Mouse (Mus musculus): Measurements from ENCODE around the gene Elfn1. TPM values are rescaled to one million over a fixed set of nuclear protein-coding genes. Genes with fewer than 3 reads are reported as not detected.

The Elfn1 gene
- polyA plus RNA-seq, 1 experiment, result 0.11 TPM

DNA sequence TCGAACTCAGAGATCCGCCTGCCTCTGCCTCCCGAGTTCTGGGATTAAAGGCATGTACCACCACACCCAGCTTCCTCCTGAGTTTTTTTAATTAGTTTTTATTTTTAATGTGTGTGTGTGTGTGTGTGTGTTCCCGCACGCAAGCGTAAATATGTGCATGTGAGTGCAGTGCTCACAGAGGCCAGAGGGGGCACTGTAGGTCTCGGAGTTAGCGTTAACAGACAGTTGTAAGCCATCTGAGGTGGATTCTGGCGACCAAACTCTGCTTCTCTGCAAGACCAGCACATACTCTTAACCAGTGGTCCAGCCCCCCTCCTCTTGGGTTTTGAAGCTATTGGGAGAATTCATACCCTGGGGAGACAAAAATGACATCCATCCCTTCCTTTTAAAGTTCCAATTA lies 26.6 kb upstream of the Elfn1 start:
- H3K4me3 ChIP-seq (ENCODE audit: low read depth, low read length), result no peak overlapping the region

DNA sequence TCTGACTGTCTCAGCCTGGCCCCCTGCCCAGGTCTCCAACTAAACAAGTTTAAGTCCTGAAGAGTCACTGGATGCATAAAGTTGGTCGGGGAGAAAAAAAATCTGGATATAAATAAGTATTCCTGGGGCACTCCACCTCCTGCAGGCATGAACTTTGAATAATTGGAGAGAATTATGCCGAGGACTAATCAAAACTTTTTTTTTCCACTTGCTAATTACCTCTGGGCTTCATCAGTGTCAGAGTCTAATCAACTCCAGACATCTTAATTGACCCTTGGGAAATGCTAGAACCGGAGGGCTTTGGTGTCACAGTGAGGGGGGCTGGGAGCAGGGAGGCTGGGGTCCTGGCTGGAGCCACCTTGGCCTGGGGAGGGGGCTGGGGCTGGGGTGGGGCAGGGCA lies 19.1 kb upstream of the Elfn1 start:
- no peak overlapping the region for H3K4me3 ChIP-seq (ENCODE audit: low read depth, low read length)
- no peaks in the 10 kb centered on the region for H3K4me1 ChIP-seq (ENCODE audit: control insufficient read depth, insufficient read depth, insufficient read length, low read length)
- 28% methylated on average over 3 of the region's 3 CpGs for WGBS
- no peak overlapping the region for H3K27ac ChIP-seq (ENCODE audit: insufficient read depth, low read depth, low read length)
- TF ChIP-seq CTCF (IDR thresholded peaks at IDR 0.05; ENCODE audit: extremely low read depth, insufficient read length, insufficient replicate concordance, low read depth, low read length), result no peak
- TF ChIP-seq POLR2A (IDR thresholded peaks at IDR 0.05; ENCODE audit: low read depth, low read length), result no peak
- no peaks in the 10 kb centered on the region for H3K36me3 ChIP-seq (ENCODE audit: control insufficient read depth, insufficient read depth, low read length)
- H3K27me3 ChIP-seq (ENCODE audit: control insufficient read depth, insufficient read depth, low read length), result no peaks in the 10 kb centered on the region

More for the DNA sequence above, 26.6 kb upstream of the Elfn1 start:
- no peaks in the 10 kb centered on the region for H3K27me3 ChIP-seq (ENCODE audit: control insufficient read depth, insufficient read depth, low read length)
- no peak overlapping the region for H3K27ac ChIP-seq (ENCODE audit: insufficient read depth, low read depth, low read length)
- H3K4me1 ChIP-seq (ENCODE audit: control insufficient read depth, insufficient read depth, insufficient read length, low read length), result no peaks in the 10 kb centered on the region
- WGBS, result 93% methylated on average over 9 of the region's 9 CpGs
- no peak for TF ChIP-seq POLR2A (IDR thresholded peaks at IDR 0.05; ENCODE audit: low read depth, low read length)
- no peak for TF ChIP-seq CTCF (IDR thresholded peaks at IDR 0.05; ENCODE audit: extremely low read depth, insufficient read length, insufficient replicate concordance, low read depth, low read length)
- no peaks in the 10 kb centered on the region for H3K36me3 ChIP-seq (ENCODE audit: control insufficient read depth, insufficient read depth, low read length)

DNA sequence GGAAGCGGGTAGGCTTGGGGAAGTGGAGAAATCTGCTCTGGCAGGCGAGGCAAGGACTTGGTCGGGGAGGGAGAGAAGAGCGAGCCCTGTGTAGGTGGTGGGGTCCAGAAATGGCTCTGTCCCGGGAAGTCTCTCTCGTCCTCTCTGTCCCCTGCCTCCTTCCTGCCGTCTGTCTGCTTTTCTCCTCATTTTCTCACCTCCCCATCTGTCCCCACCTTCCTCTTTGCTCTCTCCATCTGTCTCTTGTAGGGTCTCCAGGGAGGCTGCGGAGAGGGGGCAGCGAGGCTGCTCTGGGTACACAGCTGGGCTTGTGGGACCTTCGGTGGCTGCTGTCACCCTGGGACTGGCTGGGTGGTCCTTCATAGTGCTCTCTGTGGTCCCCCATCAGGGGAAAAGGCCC lies 18.4 kb upstream of the Elfn1 start:
- no peak overlapping the region for H3K27ac ChIP-seq (ENCODE audit: insufficient read depth, low read depth, low read length)
- no peaks in the 10 kb centered on the region for H3K4me1 ChIP-seq (ENCODE audit: control insufficient read depth, insufficient read depth, insufficient read length, low read length)
- H3K4me3 ChIP-seq (ENCODE audit: low read depth, low read length), result no peak overlapping the region
- 57% methylated on average over 10 of the region's 10 CpGs for WGBS
- no peaks in the 10 kb centered on the region for H3K27me3 ChIP-seq (ENCODE audit: control insufficient read depth, insufficient read depth, low read length)
- H3K36me3 ChIP-seq (ENCODE audit: control insufficient read depth, insufficient read depth, low read length), result no peaks in the 10 kb centered on the region
- TF ChIP-seq POLR2A (IDR thresholded peaks at IDR 0.05; ENCODE audit: low read depth, low read length) (no peak), CTCF (IDR thresholded peaks at IDR 0.05; ENCODE audit: extremely low read depth, insufficient read length, insufficient replicate concordance, low read depth, low read length) (no peak)

DNA sequence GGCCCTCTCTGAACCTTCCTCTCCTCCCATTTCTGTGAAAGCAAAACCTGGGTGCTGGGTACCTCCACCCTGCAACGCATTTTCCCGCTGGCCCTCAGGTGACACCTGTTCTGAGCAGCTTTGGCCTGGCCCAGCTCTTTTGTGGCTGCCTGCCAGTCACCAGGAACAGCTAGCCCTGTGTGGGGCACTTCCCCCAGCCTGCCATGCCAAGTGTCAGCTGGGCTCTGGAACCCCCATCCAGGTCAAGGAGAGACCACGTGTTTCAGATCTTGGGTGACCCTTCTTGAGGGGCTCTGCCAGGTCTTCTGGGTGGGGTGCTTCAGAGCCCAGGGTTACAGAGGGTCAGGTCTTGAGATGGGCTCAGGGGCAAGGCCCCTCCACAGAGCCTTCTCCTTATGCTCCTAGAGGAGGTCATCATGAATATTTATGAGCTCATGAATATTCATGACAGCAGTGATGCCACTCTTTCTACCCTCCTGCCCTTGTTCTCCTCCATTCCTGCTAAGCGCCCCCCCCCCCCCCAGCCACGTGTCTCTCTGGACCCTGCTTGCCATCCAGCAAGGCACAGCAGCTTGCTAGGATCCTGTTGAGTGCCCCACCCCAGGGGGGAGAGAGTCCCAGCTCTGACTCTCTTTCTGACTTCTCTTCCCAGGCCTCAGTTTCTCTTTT lies 15.3 kb upstream of the Elfn1 start:
- TF ChIP-seq POLR2A (IDR thresholded peaks at IDR 0.05; ENCODE audit: low read depth, low read length) (no peak), CTCF (IDR thresholded peaks at IDR 0.05; ENCODE audit: extremely low read depth, insufficient read length, insufficient replicate concordance, low read depth, low read length) (no peak)
- no peaks in the 10 kb centered on the region for H3K27me3 ChIP-seq (ENCODE audit: control insufficient read depth, insufficient read depth, low read length)
- no peak overlapping the region for H3K4me3 ChIP-seq (ENCODE audit: low read depth, low read length)
- H3K27ac ChIP-seq (ENCODE audit: insufficient read depth, low read depth, low read length), result no peak overlapping the region
- 31% methylated on average over 5 of the region's 5 CpGs for WGBS
- no peaks in the 10 kb centered on the region for H3K4me1 ChIP-seq (ENCODE audit: control insufficient read depth, insufficient read depth, insufficient read length, low read length)
- H3K36me3 ChIP-seq (ENCODE audit: control insufficient read depth, insufficient read depth, low read length), result no peaks in the 10 kb centered on the region

DNA sequence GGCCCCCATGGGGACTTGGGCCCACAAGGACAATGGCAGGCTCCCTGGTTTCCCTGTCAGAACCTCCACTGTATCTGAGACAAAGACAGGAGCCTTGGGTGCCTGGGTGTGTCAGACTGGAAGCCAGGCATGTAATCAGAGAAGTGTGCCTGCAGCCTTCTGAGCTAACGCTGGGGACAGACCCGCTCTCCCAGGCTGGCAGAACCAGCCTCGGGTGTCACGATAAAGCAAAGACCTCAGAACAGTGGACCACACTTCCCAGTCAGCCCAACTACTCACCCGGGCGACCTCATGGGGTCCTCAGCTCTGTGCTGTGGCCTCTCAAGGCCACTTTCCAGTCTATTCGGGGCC lies 14.8 kb upstream of the Elfn1 start:
- Histone ChIP-seq H3K27ac (ENCODE audit: insufficient read depth, low read depth, low read length) (no peak overlapping the region), H3K4me1 (ENCODE audit: control insufficient read depth, insufficient read depth, insufficient read length, low read length) (no peaks in the 10 kb centered on the region), H3K36me3 (ENCODE audit: control insufficient read depth, insufficient read depth, low read length) (no peaks in the 10 kb centered on the region), H3K4me3 (ENCODE audit: low read depth, low read length) (no peak overlapping the region), H3K27me3 (ENCODE audit: control insufficient read depth, insufficient read depth, low read length) (no peaks in the 10 kb centered on the region)
- WGBS, result 49% methylated on average over 7 of the region's 7 CpGs
- no peak for TF ChIP-seq CTCF (IDR thresholded peaks at IDR 0.05; ENCODE audit: extremely low read depth, insufficient read length, insufficient replicate concordance, low read depth, low read length)
- no peak for TF ChIP-seq POLR2A (IDR thresholded peaks at IDR 0.05; ENCODE audit: low read depth, low read length)

DNA sequence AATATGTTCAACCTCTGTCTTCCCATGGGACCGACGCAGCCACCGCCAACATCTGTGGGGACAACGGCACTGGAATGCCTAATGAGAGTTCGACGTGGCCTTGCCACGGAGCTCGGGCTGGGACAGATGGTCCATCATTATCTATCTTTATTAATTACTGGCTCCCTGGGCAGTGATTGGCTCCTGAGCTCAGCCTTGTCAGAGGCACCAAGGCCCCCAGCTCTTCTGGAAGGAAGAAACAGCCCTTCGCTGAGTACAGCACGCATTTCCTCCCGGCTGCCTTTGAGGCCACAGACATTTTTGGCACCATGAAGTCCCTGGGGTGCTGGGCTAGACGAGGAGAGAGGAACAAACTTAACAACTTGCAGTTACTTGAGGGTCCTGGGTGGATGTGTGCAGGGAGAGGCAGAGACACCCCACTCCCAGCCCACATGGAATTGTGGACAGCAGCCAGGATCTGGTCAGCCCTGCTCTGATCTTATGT lies 13.7 kb upstream of the Elfn1 start:
- Histone ChIP-seq H3K36me3 (ENCODE audit: control insufficient read depth, insufficient read depth, low read length) (no peaks in the 10 kb centered on the region), H3K27ac (ENCODE audit: insufficient read depth, low read depth, low read length) (no peak overlapping the region), H3K4me3 (ENCODE audit: low read depth, low read length) (no peak overlapping the region), H3K27me3 (ENCODE audit: control insufficient read depth, insufficient read depth, low read length) (no peaks in the 10 kb centered on the region), H3K4me1 (ENCODE audit: control insufficient read depth, insufficient read depth, insufficient read length, low read length) (no peaks in the 10 kb centered on the region)
- WGBS, result 58% methylated on average over 12 of the region's 12 CpGs
- TF ChIP-seq POLR2A (IDR thresholded peaks at IDR 0.05; ENCODE audit: low read depth, low read length) (no peak), CTCF (IDR thresholded peaks at IDR 0.05; ENCODE audit: extremely low read depth, insufficient read length, insufficient replicate concordance, low read depth, low read length) (no peak)

DNA sequence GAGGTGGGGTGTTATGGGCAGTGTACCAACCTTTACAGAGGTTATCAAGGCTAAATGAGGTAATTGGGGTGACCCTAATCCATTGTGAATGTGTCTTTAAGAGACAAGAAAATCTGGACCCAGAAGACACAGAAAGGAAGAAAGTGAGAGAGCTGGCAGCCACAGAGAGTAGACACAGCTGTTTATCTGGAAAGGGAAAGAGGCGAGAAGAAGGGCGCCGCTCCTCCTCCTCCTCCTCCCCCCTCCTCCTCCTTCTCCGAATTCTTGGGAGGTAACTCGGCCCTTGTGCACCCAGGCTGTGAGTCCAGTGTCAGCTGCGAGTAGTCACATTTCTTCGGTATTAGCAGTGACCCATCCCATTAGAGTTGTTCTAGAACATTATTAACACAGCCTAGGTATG lies 8.7 kb upstream of the Elfn1 start:
- Histone ChIP-seq H3K36me3 (ENCODE audit: control insufficient read depth, insufficient read depth, low read length) (no peaks in the 10 kb centered on the region), H3K4me3 (ENCODE audit: low read depth, low read length) (no peak overlapping the region), H3K27me3 (ENCODE audit: control insufficient read depth, insufficient read depth, low read length) (0 out of 2 replicates have a peak, but pooled peaks cover 2% of the 10 kb centered on the region), H3K4me1 (ENCODE audit: control insufficient read depth, insufficient read depth, insufficient read length, low read length) (no peaks in the 10 kb centered on the region), H3K27ac (ENCODE audit: insufficient read depth, low read depth, low read length) (no peak overlapping the region)
- no peak for TF ChIP-seq CTCF (IDR thresholded peaks at IDR 0.05; ENCODE audit: extremely low read depth, insufficient read length, insufficient replicate concordance, low read depth, low read length)
- TF ChIP-seq POLR2A (IDR thresholded peaks at IDR 0.05; ENCODE audit: low read depth, low read length), result no peak
- WGBS, result 32% methylated on average over 7 of the region's 7 CpGs

Data from small intestine, adult 2 months (tissue).